Mouse (Mus musculus) layer of hippocampus, postnatal 25 days (tissue): ENCODE data around the gene Adamtsl4. TPM values are rescaled to one million over a fixed set of nuclear protein-coding genes. Genes with fewer than 3 reads are reported as not detected.
"Not testable (repeated sequence)": the region's sequence is repeated elsewhere in the genome, so short reads cannot be mapped to it uniquely, and the experiment has no call there.

ENCODE experiments used
- DNase-seq, 2 experiments: peaks; one replicate each; pipeline ENCODE4 v3.0.0; 2022; ENCODE audit warnings: mixed read lengths in 2 of 2, low spot score in 1 of 2; ENCODE audit errors: extremely low spot score in 1 of 2
- total RNA-seq, 2 experiments: library from RNA; stranded (reverse); gene quantifications; 2 replicates each; pipeline ENCODE4 v1.2.3; 2021

The Adamtsl4 gene
- total RNA-seq, 2 experiments from 2014 or later, result 3.7 to 4.0 TPM

- no peak for DNase-seq
Observed at GRCm38 (mm10) chr3:95677420-95678090, 10.2 kb downstream of the Adamtsl4 start.

GRCm38 (mm10) chr3:95676745-95677419 lies 10.8 kb downstream of the Adamtsl4 start:
- DNase-seq, result peak; percentile 38 to 63

- DNase-seq, result peak in 1 of 2 experiments; percentile 63
Observed at GRCm38 (mm10) chr3:95675301-95676092, 12.2 kb downstream of the Adamtsl4 start.

DNA sequence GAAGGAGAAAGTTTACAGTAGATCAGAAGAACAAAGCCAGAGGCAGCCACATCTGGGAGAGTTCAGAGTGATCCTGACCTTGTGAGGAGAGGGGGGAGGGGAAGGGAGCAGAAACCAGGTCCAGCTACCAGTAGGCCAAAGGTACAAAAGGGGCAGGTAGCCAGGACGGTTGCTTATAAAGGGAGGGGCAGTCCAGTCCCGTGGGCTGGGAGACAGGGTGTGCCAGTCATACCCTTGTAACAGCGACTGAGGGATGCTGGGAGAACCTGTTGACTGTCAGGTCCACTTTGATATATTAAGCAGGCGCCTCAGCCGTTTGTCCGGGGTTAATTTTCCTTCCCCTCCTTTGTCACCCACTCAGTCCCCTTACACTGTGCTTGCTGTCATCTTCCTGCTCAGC lies 12.9 kb downstream of the Adamtsl4 start:
- no peak for DNase-seq

- DNase-seq, result no peak
Observed at GRCm38 (mm10) chr3:95674236-95674635, 13.5 kb downstream of the Adamtsl4 start.

DNA sequence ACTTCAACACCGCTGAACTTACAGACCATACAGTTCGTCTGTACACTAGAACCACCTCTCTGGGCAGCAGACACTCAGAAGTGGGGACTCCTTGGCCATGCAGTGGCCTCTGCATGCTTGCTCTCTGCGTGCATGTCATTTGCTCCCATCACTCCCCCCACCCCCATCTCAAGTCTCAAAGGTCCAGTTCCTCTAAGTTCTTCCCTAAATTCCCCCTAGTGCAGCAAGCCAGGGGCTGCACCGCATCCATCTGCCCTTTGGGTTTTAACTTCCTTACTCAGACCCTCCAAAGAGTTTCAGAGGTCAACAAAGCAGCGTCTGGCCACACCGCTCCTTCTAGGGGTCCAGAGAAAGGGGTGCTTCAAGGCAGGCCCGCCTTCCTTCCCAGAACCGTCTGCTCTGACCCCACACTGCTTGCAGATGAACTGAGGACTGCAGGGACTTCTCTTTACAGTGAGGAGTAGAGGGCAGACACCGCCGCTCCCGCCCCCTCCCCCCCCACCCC lies 14.0 kb downstream of the Adamtsl4 start:
- no peak for DNase-seq

GRCm38 (mm10) chr3:95672861-95673706 lies 14.6 kb downstream of the Adamtsl4 start:
- no peak for DNase-seq

GRCm38 (mm10) chr3:95672461-95672860 lies 15.3 kb downstream of the Adamtsl4 start:
- DNase-seq, result no peak

DNA sequence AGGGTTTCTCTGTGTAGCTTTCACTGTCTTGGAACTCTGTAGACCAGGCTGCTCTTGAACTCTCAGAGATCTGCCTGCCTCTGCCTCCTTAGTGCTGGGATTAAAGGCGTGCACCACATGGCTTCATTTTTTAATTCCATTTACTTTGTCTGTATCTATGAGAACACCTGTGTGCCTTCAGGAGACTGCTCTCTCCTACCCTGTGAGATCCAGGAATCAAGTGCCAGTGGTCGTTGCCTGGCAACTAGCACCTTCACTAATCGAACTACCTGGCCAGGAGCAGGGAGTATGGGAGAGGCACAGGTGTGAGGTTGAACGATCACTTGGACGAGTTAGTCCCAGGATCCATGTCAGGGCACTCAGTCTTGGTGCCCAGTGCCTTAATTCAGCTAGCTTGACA lies 16.5 kb downstream of the Adamtsl4 start:
- no peak for DNase-seq

DNA sequence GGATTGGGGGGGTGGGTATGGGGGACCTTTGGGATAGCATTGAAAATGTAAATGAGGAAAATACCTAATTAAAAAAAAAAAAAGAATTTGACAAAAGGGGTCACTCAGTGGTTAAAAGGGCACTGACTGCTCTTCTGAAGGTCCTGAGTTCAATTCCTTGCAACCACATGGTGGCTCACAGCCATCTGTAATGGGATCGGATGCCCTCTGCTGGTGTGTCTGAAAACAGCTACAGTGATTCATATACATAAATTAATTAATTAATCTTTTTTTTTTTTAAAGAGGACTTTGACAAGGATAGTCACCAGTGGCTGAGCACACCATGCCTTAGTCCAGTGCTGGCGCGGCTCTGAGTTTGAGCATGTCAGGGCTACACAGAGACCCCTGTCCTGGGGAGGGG lies 17.3 kb downstream of the Adamtsl4 start:
- DNase-seq, result not testable (repeated sequence)

GRCm38 (mm10) chr3:95669309-95669665 lies 18.4 kb downstream of the Adamtsl4 start:
- DNase-seq, result no peak

DNA sequence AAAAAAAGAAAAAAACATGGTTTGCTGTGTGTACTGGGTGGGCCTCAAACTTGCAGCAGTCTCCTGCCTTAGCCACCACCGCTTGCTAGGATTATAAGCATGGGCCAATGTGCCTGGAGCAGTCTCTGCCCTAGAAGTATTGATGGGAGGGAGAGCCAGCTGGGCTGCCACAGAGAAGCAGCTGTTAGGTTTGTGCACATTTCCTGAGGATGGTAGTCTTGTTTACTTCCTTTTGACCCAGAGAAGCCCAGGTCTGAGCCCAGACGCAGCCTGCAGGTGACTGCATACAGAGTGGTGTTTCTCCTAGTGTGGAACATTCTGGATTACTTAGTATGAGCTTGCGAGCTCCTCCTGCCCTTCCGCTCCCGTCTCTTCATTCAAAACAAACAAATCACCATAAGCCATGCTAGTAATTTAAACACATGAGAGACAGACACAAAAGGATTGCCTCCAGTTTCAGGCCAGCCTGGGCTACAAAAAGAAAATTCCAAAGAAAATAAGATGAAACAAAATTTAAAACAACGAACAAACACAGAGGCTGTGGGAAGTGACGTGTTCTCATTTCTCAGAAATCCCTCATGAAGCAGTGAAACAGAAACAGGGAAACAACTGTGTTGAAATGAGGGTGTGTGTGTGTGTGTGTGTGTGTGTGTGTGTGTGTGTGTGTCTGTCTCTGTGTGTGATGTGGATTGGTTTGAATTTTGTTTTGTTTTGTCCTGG lies 19.0 kb downstream of the Adamtsl4 start:
- no peak for DNase-seq

DNA sequence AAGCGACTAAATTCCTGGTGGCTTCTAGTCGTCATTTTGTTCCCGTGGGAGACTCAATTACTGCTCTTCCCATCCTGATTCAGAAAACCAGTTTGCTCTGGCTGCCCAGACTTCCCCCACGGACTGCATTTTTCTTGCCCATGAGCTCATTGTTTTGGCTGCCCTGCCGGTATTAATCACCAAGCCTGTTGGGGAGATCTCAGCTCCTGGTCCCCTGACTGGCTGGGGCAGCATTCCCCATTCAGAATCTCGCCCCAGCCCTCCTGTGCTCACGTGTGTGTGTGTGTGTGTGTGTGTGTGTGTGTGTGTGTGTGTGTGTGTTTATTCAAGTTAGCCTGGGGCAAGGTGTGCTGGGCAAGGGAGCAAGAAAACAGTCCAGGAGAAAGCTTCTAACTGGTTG lies 19.7 kb downstream of the Adamtsl4 start:
- no peak for DNase-seq

- DNase-seq, result no peak
Observed at GRCm38 (mm10) chr3:95667521-95667920, 20.2 kb downstream of the Adamtsl4 start.

- DNase-seq, result no peak
Observed at GRCm38 (mm10) chr3:95666124-95666844, 21.4 kb downstream of the Adamtsl4 start.

DNA sequence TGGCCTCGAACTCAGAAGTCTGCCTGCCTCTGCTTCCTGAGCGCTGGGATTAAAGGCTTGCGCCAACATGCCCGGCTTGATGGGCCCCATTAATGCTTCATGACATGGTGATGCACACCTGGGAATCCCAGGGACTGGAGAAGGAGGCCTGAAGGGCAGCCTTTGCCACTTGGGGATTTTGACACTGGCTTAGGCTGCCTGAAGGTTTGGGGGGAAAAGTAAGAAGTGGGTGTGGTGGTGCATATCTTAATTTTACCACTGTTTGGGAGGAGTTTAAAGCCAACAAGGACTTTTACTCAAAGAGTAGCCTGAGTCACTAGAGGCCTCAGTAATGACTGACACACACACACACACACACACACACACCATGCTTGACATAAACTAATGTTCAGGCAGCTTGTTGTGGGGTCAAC lies 22.8 kb downstream of the Adamtsl4 start:
- no peak for DNase-seq

GRCm38 (mm10) chr3:95663969-95664608 lies 23.6 kb downstream of the Adamtsl4 start:
- no peak for DNase-seq

DNA sequence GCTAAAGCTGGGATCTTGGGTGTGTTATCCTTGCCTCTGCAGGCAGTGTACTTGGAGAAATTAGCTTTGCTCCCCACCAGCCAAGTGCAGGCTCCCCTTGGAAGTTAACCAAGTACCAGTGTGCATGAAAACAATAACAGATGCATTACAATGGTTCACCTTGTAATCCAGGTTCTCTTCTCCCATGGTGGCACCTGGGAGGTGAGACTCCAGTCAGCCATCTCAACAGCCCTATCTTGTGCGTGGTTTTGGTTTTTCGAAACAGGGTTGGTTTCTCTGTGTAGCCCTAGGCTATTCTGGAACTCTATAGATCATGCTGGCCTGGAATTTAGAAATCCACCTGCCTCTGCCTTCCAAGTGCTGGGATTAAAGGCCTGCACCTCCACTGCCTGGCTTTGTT lies 24.2 kb downstream of the Adamtsl4 start:
- no peak for DNase-seq
